Mouse (Mus musculus) thymus, postnatal 0 days (tissue): Measurements from ENCODE around the gene Pla2g6. TPM values are rescaled to one million over a fixed set of nuclear protein-coding genes. Genes with fewer than 3 reads are reported as not detected.

Source experiments
- DNase-seq: peaks from one replicate; pipeline ENCODE4 v3.0.0-alpha.2; 2015; ENCODE audit warnings: low spot score
- microRNA counts: library from miRNA; unstranded; fragments of <30 nt; microRNA quantifications from one replicate; lab custom pipeline; 2015
- microRNA-seq: library from miRNA; unstranded; fragments of <30 nt; microRNA quantifications from one replicate; pipeline ENCODE4, GENCODE M21; 2016; ENCODE audit warnings: borderline number of aligned reads
- polyA plus RNA-seq: library from polyadenylated mRNA; unstranded; fragments of >200 nt; fragmentation: Nextera tagmentation; extraction: Ambion mirVana; gene quantifications from 2 replicates; pipeline ENCODE4 v1.2.1, GENCODE M21; 2015

Gene Pla2g6
- polyA plus RNA-seq, 1 experiment from 2014 or later = 12.8 TPM

DNA sequence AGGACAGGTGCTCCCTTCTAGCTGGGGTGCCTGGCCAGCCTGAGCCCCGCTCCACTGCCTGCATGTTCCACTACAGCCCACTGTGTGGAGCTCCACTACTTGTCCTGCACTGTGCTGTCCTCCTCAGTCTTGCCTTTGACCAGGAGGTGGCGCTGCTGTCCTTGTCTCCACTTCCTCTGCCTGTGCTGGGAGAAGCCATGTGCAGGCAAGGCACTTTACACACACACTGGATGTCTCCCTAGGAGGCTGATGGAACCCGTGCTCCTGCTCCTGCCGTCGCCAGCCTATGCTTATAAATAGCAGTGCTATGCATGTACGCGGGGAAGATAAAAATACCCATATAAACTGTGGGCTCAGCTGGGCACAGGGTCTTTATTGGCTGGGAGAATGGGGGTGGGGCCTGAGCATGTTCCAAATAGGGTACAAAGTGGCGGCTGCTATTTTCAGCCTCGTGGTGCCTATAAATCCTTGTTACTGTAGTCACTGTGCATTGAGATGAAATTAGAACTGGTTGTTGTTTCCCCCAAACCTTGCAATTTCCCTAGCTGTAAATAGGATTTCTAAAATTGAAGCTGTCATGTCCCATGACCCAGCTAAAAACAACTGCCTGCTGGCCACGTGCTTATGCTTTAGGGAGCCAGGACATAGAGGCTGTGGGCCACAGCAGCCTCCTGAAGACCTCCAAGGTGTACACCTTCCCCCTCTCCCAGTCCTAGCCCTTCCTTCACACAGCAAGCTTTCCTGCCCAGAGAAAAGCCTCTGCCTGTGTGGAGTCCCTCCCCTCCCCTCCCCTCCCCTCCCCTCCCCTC lies 84.8 kb downstream of the Pla2g6 start:
- DNase-seq = peak; percentile 95

DNA sequence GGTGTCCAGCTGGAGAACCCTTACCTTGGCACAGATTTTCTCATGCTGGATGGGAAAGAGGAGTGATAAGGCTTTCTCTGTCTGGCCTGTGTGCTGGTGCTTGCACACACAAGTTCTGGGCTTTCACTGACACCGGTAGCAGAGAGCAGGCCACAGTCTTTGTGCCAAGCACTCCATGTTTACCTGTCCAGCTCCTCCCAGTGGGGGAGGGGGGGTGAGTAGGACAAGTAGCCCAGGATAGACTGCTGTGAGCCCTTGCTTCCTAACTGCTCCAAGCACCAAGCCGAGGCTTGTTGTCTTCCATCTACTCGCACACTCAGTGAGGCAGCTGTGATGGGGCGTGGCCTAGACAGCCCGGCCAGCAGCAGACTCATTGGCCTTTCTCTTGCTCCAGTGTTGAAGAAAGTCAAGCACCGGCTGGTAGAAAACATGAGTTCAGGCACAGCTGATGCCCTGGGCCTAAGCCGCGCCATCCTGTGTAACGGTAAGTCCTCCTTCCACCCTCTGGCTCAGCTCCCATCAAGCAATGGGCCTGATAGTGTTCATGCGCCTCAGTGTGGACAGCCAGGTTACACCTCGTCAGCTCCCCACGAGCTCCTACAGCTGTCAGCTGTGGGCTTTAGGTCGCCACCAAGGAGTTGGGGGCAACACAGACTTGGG lies 85.5 kb downstream of the Pla2g6 start:
- DNase-seq = no peak

DNA sequence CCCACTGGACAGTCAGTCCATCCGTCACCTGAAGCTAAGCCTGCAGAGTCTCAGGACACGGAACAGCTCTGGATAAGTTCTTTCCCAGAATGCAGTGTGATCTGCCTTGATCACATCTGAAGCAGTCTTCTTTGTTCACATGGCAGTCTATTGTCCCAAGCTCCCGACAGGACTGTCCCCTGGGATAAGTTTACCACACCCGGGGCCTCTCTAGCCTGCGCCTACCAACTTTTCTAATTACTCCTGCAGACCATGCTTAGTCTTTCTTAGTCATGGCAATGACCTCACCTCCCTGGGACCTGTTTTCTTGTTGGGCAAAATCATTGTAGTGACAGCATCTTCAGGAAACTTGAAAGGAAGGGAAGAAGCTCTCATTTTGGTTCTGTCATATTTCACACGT lies 90.2 kb downstream of the Pla2g6 start:
- no peak for DNase-seq

MicroRNAs encoded within 50 kb of the gene (microRNA counts, 519-probe panel; counts per million panel counts)
- microRNA mmu-miR-1943 (lab: Ali Mortazavi, UCI) = 473 counts per million, percentile 71 among the panel's probes with 10 or more counts

Small RNAs within 50 kb of the gene (microRNA-seq; reads per million reads assigned to microRNA genes)
- 5.0 reads per million, percentile 5 among the genes with 10 or more reads in this experiment for gene Mir1943

Other genes with a start within 250 kb of the Pla2g6 start
- 3.3 and 4.6 TPM in 2 replicates for gene Micall1, start 219.5 kb downstream of the Pla2g6 start, polyA plus RNA-seq
- gene Polr2f, start 187.4 kb downstream of the Pla2g6 start, polyA plus RNA-seq = 284 and 300 TPM in 2 replicates
- gene 1700088E04Rik, start 187.1 kb downstream of the Pla2g6 start, polyA plus RNA-seq = 2.4 and 4.0 TPM in 2 replicates
- 0.08 and 0.26 TPM in 2 replicates for gene Sox10, start 163.2 kb downstream of the Pla2g6 start, polyA plus RNA-seq
- 18.2 and 21.9 TPM in 2 replicates for gene Pick1, start 99.2 kb downstream of the Pla2g6 start, polyA plus RNA-seq
- gene Gm49486, start 99.0 kb downstream of the Pla2g6 start, polyA plus RNA-seq = 0.07 and 0.35 TPM in 2 replicates
- gene Slc16a8, start 73.6 kb downstream of the Pla2g6 start, polyA plus RNA-seq = not detected in 2 replicates
- gene Baiap2l2, start 42.9 kb downstream of the Pla2g6 start, polyA plus RNA-seq = 0.81 and 0.90 TPM in 2 replicates
- 7.2 and 8.7 TPM in 2 replicates for gene Maff, start 18.2 kb upstream of the Pla2g6 start, polyA plus RNA-seq
- gene Tmem184b, start 75.2 kb upstream of the Pla2g6 start, polyA plus RNA-seq = 30.0 and 37.4 TPM in 2 replicates
- 52.2 and 70.8 TPM in 2 replicates for gene Csnk1e, start 127.2 kb upstream of the Pla2g6 start, polyA plus RNA-seq
- not detected in 2 replicates for gene Kcnj4, start 176.9 kb upstream of the Pla2g6 start, polyA plus RNA-seq
- 9.5 and 11.6 TPM in 2 replicates for gene Kdelr3, start 188.0 kb upstream of the Pla2g6 start, polyA plus RNA-seq
- 42.1 and 47.2 TPM in 2 replicates for gene Ddx17, start 218.4 kb upstream of the Pla2g6 start, polyA plus RNA-seq